Mouse (Mus musculus) lung, postnatal 10 days (tissue): ENCODE results near the gene Leng9.

ENCODE experiments used
- DNase-seq: peaks from one replicate; pipeline ENCODE4 v3.0.0; 2021

Leng9 gene

DNA sequence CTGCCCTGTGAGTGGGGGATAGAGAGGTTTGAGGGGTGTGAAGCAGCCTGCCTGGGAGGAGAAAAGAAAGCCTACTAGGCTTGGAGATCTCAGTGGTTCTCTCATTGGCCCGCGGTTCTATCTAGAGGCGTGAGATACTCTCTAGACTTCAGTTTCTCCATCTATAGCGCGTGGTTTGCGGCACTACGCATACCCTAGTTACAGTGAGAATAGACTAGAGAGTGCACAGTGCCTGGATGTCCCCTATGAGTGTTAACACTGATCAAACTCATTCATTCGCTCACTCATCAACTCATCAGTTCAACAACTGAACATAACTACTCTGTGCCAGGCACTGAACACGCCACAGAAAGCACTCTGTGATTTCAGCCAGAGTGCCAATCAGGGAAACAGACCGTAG, 27.4 kb downstream of the Leng9 start:
- no peak for DNase-seq

DNA sequence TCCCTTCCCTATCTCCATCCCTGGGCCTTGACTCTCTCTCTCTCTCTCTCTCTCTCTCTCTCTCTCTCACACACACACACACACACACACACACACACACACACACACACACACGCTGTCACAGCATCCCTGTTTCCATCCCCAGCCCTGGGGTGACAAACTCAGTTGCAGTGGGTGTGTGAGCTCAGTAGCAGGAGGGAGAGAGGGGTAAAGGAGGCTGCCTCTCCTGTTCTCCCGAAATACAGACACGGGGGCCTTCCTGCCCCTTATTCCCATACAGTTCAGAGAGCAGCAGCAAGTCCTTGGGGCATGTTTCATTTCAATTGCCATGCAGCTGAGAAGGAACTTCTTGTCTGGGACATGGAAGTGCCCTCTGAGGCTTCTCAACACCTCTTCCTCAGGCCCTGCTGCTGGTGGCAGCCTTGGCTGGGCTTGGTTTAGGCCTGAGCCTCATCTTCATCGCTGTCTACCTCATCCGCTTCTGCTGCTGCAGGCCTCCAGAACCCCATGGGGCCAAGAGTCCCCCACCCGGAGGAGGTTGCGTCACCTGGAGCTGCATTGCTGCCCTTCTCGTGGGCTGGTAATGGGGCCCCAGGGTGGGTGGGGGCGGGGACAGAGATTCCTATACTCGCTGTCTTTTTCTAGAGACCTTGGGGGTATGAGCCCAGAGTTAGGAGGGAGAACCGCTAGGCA, 28.0 kb downstream of the Leng9 start:
- no peak for DNase-seq

DNA sequence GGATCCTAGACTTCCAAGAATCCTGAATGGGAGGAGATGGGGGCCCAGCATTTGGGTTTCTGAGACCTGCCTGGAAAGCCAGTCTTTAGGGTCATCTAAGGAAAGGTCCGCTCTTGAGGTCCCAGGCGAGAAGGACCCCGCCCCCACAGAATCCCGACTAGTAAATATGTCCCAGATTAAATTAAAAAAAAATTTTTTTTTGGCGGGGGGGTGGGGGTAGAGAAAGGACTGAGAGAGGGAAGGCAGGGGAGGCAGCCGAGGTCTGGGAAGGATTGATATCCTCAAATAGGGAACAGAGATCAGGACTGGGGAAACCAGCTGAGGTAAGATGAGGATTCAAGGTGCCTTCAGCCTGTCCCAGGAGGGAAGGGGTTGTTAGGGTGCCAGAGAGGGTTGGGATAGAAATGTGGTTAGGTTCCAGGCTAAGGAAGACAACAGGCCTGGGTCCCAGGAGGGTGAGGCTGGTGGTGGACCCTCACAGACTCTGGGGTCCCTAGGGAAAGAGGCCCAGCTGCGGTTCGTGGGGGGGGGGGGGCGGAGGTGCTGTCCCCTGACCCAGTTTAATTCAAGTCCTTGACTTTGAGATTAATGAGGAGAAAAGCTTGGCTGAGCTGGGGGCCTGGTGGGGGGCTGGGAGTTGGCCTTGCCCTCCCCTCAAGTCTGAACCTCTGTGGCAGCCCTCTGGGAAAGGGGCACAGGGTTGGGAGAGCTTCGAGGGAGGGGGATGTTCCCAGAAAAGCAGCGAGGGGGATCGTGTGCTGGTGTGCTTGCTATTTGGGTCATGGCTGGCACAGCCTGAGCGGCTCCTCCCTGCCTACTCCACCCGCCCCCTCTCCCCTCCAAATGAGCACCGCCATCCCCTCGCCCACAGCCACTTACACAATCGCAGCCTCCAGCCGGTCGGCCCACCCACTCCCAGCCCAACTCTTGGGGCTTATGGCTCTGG, 29.9 kb downstream of the Leng9 start:
- no peak for DNase-seq

DNA sequence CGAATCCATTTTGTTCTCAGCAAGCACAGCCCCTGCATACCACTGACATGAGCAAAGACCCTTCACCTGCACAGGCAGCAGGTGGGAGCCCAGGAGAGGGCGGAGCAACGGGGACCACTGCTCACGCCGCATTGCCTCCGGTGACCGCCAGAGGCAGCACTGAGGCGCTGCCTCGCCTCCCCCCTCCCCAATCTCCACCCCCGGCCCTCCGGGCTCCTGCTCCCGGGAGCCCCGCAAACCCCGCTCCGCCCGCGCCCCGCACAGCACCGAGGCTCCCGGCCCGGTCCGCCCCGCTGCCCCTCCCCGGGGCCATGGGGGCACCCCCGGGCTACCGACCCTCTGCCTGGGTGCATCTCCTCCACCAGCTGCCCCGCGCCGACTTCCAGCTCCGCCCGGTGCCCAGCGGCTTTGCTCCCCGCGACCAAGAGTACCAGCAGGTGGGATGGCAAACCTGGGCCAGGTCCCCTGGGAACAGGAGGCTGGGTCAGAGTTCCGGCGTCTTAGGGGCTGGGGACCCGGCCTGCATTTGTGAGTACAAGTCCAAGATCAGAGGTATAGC, 30.8 kb downstream of the Leng9 start, which contains the start of gene Ttyh1:
Gene Ttyh1 (plus strand): TSS at position 65 of the 559 bp plus-strand sequence.
- no peak for DNase-seq

DNA sequence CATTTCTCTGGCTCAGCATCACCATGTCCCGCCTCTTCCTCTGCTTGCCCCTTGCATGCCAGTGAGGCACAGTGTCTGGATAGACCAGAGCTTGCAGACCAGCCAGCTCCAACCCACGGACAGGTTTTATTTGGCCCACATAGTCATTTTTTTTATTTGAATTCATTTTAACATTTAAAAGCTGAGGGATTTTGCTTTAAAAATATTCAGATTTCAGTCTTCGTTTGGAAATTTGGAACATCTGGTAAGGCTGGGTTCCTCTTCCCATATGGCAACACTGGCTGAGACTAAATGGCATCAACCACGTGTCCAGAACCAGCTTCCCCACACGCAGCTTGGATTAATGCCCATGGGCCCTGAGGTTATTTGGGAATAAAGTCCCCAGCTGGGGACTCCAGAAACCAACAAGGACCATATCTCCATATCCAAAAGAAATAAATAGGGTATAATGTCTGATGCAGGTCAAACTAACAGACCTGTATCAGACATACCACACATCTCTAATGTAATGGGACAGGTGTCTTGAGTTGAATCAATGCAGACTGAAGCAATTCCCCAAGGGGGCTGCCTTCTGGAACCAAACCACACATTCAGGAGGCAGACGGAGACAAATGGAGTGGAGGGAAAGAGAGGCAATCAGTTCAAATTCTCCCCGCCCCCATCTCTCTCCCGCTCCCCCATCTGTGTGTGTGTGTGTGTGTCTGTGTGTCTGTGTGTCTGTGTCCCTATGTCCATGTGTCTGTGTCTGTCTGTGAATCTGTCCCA, 32.9 kb downstream of the Leng9 start:
- DNase-seq = no peak

DNA sequence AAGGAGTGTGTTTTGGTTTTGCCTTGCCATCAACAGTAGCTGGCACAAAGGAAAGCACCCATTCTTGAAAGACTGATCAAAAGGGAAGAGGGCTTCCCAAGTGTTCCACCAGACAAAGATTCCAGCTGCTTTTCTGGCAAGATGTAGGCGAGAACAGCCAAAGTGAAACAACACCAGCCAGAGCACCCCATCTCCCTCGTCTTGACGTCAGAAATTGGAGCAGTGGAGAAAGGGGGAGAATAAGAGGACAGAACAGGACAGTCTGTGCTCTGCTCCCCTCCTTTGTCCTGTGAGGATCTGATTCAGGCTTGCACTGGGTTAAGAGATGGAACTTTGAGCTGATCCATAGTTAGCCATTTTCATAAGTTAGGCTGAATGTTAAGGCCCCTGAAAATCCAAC, 38.4 kb downstream of the Leng9 start:
- no peak for DNase-seq

DNA sequence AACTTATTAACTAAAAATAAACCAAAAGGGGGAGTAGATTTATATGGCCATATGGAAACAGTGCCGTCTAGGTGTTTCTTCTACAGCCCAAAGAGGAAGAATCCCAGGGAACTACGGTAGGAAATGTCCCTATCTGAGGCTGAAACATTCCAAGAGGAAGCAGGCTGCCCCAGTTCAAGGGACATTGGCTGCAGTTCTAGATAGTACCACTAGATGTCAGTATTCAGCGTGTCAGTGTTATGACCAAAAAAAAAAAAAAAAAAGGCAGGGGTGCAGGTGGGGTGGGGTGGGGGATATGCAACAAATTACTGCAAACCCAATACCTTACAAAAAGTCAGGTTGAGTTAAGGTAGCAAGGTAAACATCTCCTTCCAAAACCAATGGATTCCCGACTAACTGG, 46.8 kb downstream of the Leng9 start:
- peak; percentile 63 for DNase-seq

DNA sequence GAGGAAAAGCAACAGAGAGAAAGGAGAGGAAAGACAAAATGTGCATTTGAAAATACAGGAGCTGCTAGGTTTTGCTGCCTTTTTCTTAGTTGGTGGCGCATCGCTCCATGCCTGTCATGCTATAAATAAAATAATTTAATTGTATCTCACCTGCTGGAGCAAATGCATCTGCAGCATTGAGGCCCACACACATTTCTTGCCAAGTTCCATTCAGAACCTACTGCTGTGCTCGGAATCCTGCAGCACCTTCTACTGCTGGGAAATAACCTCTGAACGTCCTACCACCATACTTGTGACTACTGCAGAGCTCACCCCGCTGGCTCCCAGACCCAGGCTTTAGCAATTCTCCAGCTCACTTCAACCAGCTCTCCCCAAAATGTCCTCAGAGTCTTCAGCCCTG, 49.0 kb downstream of the Leng9 start:
- no peak for DNase-seq

DNA sequence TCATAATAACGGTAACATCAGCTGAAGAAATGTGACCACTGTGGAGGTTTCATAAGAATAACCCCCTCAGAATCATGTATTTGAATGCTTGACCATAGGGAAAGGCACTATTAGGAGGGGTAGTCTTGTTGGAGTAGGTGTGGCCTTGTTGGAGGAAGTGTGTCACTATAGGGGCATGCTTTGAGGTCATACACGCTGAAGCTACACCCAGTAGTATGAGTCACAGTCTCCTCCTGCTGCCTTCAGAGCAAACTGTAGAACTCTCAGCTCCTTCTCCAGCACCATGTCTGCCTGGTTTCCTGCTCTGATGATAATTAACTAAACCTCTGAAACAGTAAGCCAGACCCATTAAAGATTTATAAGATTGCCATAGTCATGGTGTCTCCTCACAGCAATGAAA, 51.3 kb downstream of the Leng9 start:
- DNase-seq = no peak

DNA sequence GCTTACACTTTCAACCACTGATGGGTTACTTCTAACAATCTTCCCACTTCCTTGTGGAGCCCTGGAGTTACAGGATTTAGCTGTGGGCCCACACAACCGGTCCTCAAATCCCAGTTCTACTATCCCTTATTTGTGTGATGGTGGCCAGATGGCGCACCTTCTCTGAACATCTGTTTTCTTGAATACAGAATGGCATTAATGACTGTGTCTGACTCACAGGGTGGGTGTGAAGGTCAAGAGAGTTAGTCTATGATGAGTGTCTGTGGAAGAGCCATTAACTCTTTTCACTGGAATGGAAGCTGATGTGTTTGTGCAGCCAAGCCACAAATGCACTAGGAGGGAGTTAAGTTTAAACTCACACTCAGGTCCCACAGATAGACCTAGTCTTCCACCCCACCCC, 51.9 kb downstream of the Leng9 start:
- no peak for DNase-seq
